Mouse (Mus musculus) liver, adult 2 months (tissue): ENCODE measurements at regions not wholly inside any gene's neighbourhood (a gene's known extent, or its start where the extent isn't known, plus 50 kb on each side); places are given as distances from the start of the nearest gene placed in this dataset.

Source experiments
- DNase-seq: peaks from one replicate; pipeline ENCODE4 v3.0.0-alpha.2; 2011; ENCODE audit warnings: low read depth, low spot score; ENCODE audit errors: extremely low read depth
- H3K27ac ChIP-seq: fragments of 200-500 bp; replicated peaks from 2 replicates; pipeline ENCODE4 v1.5.1; 2012; ENCODE audit warnings: low read depth, mild to moderate bottlenecking, control low read depth, inconsistent platforms, low read length; ENCODE audit not compliant: insufficient read depth
- H3K27me3 ChIP-seq: fragments of 200-500 bp; 2 replicates; pipeline ENCODE4 v1.6.1; 2012; ENCODE audit warnings: mild to moderate bottlenecking, moderate library complexity, low read length, inconsistent platforms; ENCODE audit not compliant: control insufficient read depth, insufficient read depth
- H3K36me3 ChIP-seq: fragments of 200-500 bp; 2 replicates; pipeline ENCODE4 v1.6.1; 2012; ENCODE audit warnings: low read length, inconsistent platforms; ENCODE audit not compliant: control insufficient read depth, insufficient read depth
- H3K4me1 ChIP-seq: fragments of 200-500 bp; 2 replicates; pipeline ENCODE4 v1.6.1; 2011; ENCODE audit warnings: low read length; ENCODE audit not compliant: control insufficient read depth, insufficient read depth
- H3K4me3 ChIP-seq: fragments of 200-500 bp; 2 replicates; pipeline ENCODE4 v1.5.1; 2011; ENCODE audit warnings: low read depth, mild to moderate bottlenecking, control low read depth, low read length, moderate library complexity; ENCODE audit not compliant: insufficient read depth
- H3K79me2 ChIP-seq: fragments of 200-500 bp; 2 replicates; pipeline ENCODE4 v1.6.1; 2012; ENCODE audit warnings: inconsistent platforms, mild to moderate bottlenecking, low read length, moderate library complexity; ENCODE audit not compliant: control insufficient read depth, insufficient read depth
- H3K9ac ChIP-seq: fragments of 200-500 bp; 2 replicates; pipeline ENCODE4 v1.6.1; 2012; ENCODE audit warnings: low read depth, mild to moderate bottlenecking, control low read depth, inconsistent platforms, low read length
- CTCF ChIP-seq: fragments of 200-500 bp; IDR thresholded peaks from 2 replicates; pipeline ENCODE4 v1.5.1; 2011; ENCODE audit warnings: low read depth, low read length, control low read depth
- POLR2A ChIP-seq: fragments of 200-500 bp; IDR thresholded peaks from 2 replicates; pipeline ENCODE4 v1.6.1; 2011; ENCODE audit warnings: low read length, control low read depth; ENCODE audit not compliant: insufficient read depth; ENCODE audit errors: extremely low read depth
- WGBS: fragments of 180-500 bp; shearing (Covaris S2); methylation state at CpG from one replicate; pipeline ENCODE4 v1.1.7; 2018; 5-methylcytosine and 5-hydroxymethylcytosine counted together

GRCm38 (mm10) chr9:94200892-94201291, 337.0 kb downstream of the 1190002N15Rik start:
- DNase-seq: no peak
- Histone ChIP-seq H3K4me1 (no peaks in the 10 kb centered on the region), H3K27ac (no peak overlapping the region), H3K36me3 (no peaks in the 10 kb centered on the region), H3K4me3 (no peak overlapping the region), H3K79me2 (no peaks in the 10 kb centered on the region), H3K9ac (no peak overlapping the region), H3K27me3 (no peaks in the 10 kb centered on the region)
- TF ChIP-seq CTCF (no peak), POLR2A (no peak)
- 98% methylated on average over 1 of the region's 1 CpGs for WGBS

- H3K79me2 ChIP-seq: no peaks in the 10 kb centered on the region
- DNase-seq: no peak
- no peak overlapping the region for H3K27ac ChIP-seq
- no peaks in the 10 kb centered on the region for H3K36me3 ChIP-seq
- no peak overlapping the region for H3K4me3 ChIP-seq
- TF ChIP-seq POLR2A (no peak), CTCF (no peak)
- H3K4me1 ChIP-seq: no peaks in the 10 kb centered on the region
- no peak overlapping the region for H3K9ac ChIP-seq
- H3K27me3 ChIP-seq: no peaks in the 10 kb centered on the region
- WGBS: 94% methylated on average over 2 of the region's 2 CpGs
Measured at GRCm38 (mm10) chr9:94199864-94200263, 338.0 kb downstream of the 1190002N15Rik start.

GRCm38 (mm10) chr9:94191083-94191482, 346.8 kb downstream of the 1190002N15Rik start:
- Histone ChIP-seq H3K9ac (no peak overlapping the region), H3K4me1 (no peaks in the 10 kb centered on the region), H3K79me2 (no peaks in the 10 kb centered on the region), H3K4me3 (no peak overlapping the region), H3K27me3 (no peaks in the 10 kb centered on the region), H3K27ac (no peak overlapping the region), H3K36me3 (no peaks in the 10 kb centered on the region)
- TF ChIP-seq POLR2A (no peak), CTCF (no peak)
- 87% methylated on average over 3 of the region's 3 CpGs for WGBS
- DNase-seq: no peak

- H3K4me1 ChIP-seq: no peaks in the 10 kb centered on the region
- H3K36me3 ChIP-seq: no peaks in the 10 kb centered on the region
- H3K4me3 ChIP-seq: no peak overlapping the region
- WGBS: 82% methylated on average over 2 of the region's 2 CpGs
- no peak for TF ChIP-seq POLR2A
- TF ChIP-seq CTCF: no peak
- H3K27me3 ChIP-seq: no peaks in the 10 kb centered on the region
- no peaks in the 10 kb centered on the region for H3K79me2 ChIP-seq
- no peak overlapping the region for H3K9ac ChIP-seq
- H3K27ac ChIP-seq: no peak overlapping the region
- no peak for DNase-seq
Measured at GRCm38 (mm10) chr9:94189872-94190800, 347.7 kb downstream of the 1190002N15Rik start.

GRCm38 (mm10) chr9:94188124-94188523, 349.8 kb downstream of the 1190002N15Rik start:
- DNase-seq: no peak
- H3K36me3 ChIP-seq: no peaks in the 10 kb centered on the region
- no peaks in the 10 kb centered on the region for H3K27me3 ChIP-seq
- no peak overlapping the region for H3K9ac ChIP-seq
- H3K79me2 ChIP-seq: no peaks in the 10 kb centered on the region
- H3K27ac ChIP-seq: no peak overlapping the region
- TF ChIP-seq POLR2A (no peak), CTCF (no peak)
- H3K4me3 ChIP-seq: no peak overlapping the region
- H3K4me1 ChIP-seq: no peaks in the 10 kb centered on the region
